Mouse (Mus musculus): ENCODE data around the gene Bcar3.
"Not testable (repeated sequence)": the region's sequence is repeated elsewhere in the genome, so short reads cannot be mapped to it uniquely, and the experiment has no call there.

Bcar3 gene

GRCm38 (mm10) chr3:122293954-122294850 lies at the start of gene Bcar3:
Gene Bcar3 (plus strand): TSS chr3:122294136.
- DNase-seq = peak; percentile 90

- no peak for DNase-seq
Observed at GRCm38 (mm10) chr3:122244759-122245158, 49.2 kb upstream of the Bcar3 start.

- peak; percentile 93 for DNase-seq
Observed at GRCm38 (mm10) chr3:122245215-122245877, 48.6 kb upstream of the Bcar3 start, which contains the start of gene Gclm. Gene Gclm (plus strand): TSS chr3:122245557.

DNA sequence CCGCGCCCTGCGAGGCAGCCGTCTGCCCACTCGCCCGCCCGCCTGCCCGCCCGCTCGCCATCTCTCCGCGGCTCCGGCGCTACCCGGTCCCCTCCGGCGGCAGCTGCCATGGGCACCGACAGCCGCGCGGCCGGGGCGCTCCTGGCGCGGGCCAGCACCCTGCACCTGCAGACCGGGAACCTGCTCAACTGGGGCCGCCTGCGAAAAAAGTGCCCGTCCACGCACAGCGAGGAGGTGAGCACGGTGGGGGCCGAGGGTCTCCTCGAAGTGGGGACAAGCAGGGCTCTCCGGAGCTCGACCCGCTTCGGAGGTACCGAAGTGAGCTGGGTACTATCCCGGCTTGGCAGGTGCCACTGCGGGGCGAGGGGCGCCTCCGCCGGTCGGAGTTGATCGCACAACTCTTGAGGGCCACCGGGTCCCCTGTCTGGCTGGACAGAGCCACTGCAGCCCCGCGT lies 48.0 kb upstream of the Bcar3 start:
- DNase-seq = no peak

GRCm38 (mm10) chr3:122246406-122246805 lies 47.5 kb upstream of the Bcar3 start:
- no peak for DNase-seq

GRCm38 (mm10) chr3:122246986-122247767 lies 46.8 kb upstream of the Bcar3 start:
- DNase-seq = no peak

DNA sequence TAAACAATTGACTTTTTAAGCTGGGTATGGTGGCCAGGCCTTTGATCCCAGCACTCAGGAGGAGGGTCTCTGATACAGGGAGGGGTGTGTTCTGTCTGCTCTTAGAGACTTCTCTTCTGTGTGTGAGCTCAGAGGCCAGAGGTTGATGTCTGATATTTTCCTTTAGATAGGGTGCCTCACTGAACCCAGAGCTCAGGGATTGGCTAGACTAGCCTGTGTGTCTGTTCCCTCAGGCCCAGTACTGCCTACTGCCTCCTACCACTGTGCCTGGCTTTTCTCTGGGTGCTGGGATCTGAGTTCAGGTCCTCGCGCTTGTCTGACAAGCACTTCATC lies 46.2 kb upstream of the Bcar3 start:
- DNase-seq = no peak

DNA sequence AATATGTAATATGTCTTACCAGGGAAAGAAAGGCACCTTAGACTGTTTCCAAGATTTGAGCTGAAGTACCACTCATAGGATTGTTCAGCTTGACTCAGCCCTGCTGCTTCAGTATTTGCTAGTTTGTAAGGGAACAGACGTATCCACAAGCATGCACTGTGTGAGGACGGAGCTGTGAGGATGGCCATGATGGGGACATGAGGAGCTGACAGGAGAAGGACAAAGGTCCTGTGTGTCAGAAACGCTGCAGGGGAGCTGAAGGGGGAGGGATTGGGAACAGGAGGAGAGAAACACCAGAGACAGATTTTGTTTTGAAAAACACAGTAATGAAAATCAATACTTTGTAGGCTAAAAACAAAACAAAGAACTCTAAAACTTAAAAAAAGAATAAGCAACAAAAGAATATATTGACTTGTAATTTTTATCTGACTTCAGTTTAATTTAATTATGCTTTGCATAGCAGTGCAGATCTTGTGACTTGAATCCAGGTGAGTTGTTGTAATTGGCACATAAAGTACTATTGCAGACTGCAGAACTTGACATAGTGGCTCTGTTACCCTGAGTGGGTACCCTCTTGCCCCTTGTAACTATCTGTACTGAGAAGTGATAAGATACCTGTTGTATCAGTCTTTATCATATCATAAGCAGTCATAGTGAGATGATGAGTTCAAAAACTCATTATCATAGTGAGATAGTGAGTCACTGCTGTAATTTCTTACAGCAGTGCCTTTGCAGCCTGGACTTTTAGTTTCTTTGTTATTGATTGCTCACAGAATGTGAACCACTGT lies 41.3 kb upstream of the Bcar3 start:
- DNase-seq = no peak

DNA sequence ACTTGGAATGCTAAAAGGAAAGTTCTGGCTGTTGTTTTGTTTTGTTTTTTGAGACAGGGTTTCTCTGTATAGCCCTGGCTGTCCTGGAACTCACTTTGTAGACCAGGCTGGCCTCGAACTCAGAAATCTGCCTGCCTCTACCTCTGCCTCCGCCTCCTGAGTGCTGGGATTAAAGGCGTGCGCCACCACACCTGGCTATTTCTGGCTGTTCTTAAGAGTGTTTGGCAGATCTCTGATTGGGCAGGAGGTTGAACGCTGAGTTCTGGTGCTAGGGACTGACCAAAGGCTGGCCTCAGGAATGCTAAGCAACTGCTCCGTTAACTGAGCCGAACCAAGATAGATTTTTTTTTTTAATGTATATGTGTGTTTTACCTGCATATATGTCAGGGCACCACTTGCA lies 39.9 kb upstream of the Bcar3 start:
- not testable (repeated sequence) for DNase-seq

- no peak for DNase-seq
Observed at GRCm38 (mm10) chr3:122269986-122270385, 23.9 kb upstream of the Bcar3 start.

DNA sequence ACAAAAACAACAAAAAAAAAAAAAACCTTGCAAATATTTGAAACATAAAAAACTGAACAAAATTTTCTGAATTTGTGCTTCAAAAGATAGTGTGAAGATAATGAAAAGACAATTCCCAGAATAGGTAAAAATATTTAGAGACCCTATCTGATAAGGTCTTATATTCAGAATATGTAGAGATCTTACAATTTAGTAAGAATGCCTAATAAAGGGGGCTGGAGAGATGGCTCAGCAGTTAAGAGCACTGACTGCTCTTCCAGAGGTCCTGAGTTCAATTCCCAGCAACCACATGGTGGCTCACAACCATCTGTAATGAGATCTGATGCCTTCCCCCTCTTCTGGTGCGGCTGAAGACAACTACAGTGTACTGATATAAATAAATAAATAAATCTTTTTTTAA lies 21.4 kb upstream of the Bcar3 start:
- not testable (repeated sequence) for DNase-seq

DNA sequence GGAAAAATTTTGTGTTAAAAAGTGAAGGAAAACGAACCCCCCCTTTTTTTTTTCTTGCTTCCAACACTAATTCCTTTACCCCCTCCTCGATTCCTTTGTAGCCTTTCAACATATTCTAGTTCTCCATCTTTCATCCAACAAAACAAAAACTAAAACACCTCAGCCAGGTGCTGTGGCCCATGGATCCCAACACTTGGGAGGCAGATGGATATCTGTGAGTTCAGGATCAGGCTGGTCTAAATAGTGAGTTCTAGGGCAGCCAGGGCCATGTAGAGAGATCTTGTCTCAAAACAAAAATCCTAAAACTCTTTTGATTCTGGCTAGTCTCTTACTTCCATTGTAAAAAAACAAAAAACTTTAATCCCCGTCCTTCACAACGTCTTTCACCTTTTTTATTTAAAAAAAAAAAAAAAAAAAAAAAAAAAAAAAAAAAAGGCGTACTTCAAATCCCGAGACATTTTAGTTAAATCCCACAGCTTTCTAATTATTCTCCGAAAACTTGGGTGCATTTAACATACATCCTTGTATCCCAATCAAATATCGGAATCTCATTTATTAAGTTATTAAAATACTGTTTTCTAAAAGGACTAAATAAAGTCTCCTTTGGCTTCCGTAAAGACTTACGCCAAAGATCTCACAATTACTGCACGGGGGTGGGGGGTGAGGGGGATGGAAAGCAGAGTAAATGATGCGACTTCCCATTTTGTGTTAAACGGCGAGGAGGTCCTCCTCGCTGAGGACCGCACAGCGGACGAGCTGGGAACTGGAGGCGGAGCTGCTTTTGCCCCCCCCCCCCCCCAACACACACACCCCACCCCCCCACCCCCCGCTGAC lies 20.3 kb upstream of the Bcar3 start:
- no peak for DNase-seq

DNA sequence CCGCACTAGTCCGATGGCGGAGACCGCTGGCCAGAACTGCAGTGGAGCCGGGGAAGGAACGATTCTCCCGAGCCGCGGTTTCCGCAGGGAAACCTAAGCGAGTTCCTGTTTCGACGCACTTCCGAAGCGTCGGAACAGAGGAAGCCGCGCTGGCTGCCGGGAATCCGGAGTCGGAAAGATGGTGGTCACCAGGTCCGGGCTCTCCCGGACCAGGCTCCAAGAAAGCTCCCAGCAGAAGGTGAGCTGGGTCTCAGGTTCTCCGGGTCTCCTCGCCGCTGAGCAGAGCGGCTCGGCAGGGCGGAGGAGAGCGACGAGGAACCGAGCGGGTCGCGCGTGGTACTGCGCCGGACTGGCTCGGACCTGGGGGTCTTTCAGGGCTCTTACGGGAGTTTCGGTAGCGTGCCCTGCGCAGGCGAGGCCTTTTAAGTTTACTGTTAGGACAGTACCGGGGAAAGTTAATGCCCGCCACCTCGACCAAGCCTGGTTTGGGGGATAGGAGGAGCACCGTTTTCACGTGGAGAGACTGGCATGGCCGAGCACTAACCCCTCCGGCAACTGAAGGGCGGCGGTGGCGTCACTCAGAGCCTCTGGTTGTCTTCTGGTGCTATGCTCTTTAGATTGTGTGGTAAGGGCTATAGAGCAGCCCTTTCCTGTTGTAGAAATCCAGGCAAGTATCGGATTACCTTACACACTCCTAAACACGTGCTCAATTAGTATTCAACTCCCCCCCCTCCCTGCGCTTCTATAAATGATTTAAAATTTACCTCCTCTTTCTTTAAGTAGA lies 19.5 kb upstream of the Bcar3 start, which contains the start of gene Dnttip2:
TSS of gene Dnttip2 (plus strand) at position 148 of the 784 bp plus-strand sequence.
- peak; percentile 91 for DNase-seq

- DNase-seq = no peak
Observed at GRCm38 (mm10) chr3:122275111-122275510, 18.8 kb upstream of the Bcar3 start.

DNA sequence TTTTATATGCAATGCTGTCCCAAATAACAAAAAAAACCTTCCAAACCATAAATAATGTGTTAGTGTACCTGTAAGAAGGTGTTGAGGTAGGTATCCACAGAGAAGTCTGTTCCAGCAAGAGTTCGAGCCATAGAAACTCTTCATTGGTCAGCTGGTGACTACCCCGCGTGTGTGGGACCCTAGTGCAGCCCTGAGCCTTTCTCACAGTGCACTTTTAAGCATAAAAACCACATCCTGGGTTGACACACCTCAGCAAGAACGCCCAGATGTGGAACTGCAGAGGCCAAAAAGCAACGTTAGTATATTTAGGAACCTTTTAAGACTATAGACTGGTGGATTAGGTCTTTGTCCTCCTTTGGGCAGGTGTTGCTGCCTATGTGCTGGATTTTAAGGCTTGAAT lies 6.7 kb upstream of the Bcar3 start:
- DNase-seq = no peak

- no peak for DNase-seq
Observed at GRCm38 (mm10) chr3:122288613-122289195, 5.2 kb upstream of the Bcar3 start.

DNA sequence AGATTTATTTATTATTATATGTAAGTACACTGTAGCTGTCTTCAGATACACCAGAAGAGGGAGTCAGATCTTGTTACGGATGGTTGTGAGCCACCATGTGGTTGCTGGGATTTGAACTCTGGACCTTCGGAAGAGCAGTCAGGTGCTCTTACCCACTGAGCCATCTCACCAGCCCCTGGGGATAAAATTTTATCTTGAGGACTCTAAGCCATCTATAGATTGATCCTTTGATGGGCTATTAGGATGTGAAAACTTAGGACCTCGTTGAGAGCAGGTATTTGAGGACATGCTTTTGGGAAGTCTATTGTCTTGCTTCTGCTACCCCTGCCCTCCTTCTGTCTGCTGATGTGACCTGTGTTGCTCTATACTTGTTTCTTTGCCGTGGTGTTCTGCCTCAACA lies 4.6 kb upstream of the Bcar3 start:
- not testable (repeated sequence) for DNase-seq

DNA sequence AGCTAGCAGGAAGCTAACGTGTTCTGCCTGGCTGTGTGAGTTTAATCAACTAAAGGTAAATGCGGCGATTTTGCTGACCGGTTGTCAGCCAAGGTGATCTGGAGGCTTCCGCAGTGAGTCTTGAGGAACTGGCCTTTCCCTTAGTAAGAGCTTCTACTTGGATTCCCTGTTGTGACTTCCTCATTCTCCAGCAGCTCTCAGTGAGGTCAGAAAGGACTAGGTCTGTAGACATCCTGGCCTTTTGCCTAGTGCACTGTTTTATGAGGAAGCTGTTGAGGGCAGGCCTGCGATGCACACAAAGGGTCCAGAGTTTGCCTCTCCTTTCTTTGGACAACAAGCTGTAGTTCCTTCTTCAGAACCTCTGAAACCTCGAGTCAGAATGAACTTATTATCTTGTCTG lies 3.2 kb upstream of the Bcar3 start:
- DNase-seq = no peak

DNA sequence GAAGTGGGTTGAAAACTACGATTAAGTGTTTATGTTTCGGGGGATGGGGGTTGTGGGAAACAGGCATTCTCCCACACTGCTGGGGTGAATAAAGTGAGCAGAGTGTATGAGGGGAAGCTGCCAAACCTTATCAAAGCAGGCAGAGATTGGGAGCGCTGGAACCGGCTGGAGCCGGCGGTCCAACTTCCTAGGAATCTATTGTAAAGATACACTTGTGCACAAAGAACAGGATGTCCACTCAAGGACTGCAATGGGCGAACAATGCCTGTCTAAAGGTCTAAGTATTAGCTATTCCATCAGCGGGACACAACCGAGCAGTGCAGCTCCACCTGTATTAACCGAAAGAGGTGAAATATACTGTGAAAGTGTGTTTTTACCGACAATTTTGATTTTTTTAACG lies 2.1 kb upstream of the Bcar3 start:
- DNase-seq = no peak
